Mouse (Mus musculus): ENCODE results near the gene St6galnac4. TPM values are rescaled to one million over a fixed set of nuclear protein-coding genes. Genes with fewer than 3 reads are reported as not detected.

St6galnac4 gene
- total RNA-seq, 2 experiments from 2014 or later = 25.6 to 26.3 TPM

DNA sequence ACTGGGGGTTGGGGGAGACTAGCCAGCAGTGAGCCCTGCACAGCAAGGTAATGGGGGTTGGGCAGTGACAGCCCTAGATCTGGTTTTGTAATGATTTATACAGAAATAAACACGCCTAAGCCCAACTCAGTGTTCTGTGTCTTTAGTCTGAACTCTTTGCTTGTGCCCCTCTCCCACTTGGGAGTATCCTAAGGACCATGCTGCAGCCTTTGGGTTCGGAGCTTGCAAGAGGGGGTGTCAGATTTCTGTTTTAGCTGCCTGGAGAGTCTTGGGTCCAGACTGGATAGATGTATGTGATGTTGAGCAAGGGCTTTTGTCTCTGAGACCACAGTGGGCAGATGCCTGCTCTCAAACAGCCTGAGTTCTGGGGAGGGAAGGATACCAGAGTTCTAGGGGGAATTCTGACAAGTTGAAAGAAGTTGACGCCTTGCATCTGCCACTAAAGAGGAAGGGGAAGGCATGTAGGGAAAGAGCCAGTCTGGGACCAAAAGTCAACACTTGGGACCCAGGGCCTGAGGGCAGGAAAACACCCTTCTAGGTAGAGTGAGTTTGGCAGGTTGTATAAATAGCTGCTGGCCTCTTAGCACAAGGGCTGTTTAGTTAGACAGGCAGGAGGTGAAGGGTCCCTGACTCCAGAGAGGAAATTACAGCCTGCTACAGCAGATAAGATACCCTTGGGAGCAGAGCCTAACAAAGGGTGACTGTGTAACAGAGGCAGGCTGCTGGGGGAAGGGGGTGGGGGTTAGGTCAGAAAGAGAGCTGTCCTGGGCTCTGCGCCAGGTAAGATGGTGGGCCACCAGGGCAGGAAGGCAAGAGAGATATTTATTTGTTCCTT is 34.0 kb downstream of the St6galnac4 start:
- peak; percentile 60 for DNase-seq
- intact Hi-C loops (cut with DNase I; ENCODE audit: low total_unique reads) = no loop called here

DNA sequence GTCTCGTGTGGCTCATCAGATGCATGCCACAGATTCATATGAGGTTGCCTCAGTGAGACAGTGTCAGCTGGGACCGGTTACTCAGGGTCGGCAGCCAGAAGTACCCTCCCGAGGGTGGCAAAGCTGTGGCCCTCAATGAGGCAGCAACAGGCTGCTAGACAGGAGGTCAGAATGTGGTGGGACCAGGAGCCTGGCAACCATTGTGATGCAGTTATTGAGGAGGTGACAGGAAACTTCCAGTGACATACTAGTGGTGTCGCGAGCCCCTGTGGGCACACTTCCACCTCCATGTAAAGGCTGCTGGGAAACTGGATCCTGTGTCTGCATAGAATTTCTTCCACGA is 34.6 kb downstream of the St6galnac4 start, which contains the start of gene Ak1:
Ak1 (plus strand) TSS at position 242 of the 343 bp plus-strand sequence.
- intact Hi-C loops (cut with DNase I; ENCODE audit: low total_unique reads) = no loop called here
- no peak for DNase-seq

DNA sequence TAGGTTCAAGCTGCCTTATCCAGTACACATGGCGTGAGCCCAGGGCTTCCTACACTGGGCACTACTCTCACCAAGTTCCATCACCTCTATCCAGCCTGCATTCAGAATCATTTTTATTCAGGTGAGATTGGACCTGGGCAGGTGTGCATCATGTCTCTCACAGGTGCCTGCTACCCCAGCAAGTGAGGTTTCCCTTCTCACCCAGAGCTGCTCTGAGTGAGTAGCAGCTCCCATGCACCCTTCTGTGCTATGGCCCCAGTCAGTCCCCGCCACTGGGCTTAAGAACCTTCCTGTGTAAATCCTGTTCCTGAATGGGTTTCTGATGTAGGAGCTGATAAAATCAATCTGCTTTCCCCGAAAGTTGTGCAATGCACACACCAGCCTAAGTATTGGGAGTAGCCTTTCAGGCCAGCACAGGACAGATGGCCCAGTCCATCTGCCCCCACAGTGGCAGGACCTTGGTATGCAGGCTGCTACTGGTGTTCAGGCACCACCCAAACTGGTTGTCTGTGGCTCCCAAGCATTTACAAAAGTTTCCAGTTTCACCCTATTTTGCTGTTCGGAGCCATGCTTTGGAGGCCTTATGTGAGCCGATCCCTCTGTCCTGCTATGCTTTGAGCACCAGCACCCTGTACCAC is 37.3 kb downstream of the St6galnac4 start:
- no peak for DNase-seq
- intact Hi-C loops (cut with DNase I; ENCODE audit: low total_unique reads) = no loop called here

DNA sequence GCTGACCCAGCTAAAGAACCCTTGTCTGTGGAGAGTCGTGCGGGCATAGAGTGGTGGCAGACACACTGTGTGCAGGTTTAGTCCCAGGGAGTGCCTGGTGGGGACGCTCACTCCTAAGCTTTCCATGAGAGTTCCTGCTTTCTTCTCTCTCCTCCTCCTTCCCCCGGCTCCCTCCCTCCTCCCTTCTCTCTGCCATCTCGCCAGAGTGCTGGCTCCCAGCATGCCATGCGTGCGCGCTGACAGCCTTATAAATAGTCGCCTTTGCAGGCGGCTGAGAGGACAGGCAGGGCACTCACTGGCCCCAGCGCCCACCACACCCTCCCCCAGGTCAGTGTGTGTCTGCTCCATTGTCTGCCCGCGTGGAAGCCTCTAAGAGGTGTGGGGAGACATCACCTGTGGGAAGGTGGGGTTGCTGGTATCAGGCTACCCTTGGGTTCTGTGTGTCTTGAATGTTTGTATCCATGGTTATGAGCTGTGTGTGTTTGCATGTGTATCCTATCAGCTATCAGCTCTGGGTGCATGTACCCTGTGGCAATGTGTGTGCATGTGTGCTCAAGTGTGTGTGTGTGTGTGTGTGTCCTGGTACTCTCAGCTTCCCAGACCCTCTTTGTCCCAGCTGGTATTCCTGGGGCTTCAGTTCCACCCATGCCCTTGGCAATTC is 38.4 kb downstream of the St6galnac4 start:
- DNase-seq = peak; percentile 85
- intact Hi-C loops (cut with DNase I; ENCODE audit: low total_unique reads) = no loop called here

DNA sequence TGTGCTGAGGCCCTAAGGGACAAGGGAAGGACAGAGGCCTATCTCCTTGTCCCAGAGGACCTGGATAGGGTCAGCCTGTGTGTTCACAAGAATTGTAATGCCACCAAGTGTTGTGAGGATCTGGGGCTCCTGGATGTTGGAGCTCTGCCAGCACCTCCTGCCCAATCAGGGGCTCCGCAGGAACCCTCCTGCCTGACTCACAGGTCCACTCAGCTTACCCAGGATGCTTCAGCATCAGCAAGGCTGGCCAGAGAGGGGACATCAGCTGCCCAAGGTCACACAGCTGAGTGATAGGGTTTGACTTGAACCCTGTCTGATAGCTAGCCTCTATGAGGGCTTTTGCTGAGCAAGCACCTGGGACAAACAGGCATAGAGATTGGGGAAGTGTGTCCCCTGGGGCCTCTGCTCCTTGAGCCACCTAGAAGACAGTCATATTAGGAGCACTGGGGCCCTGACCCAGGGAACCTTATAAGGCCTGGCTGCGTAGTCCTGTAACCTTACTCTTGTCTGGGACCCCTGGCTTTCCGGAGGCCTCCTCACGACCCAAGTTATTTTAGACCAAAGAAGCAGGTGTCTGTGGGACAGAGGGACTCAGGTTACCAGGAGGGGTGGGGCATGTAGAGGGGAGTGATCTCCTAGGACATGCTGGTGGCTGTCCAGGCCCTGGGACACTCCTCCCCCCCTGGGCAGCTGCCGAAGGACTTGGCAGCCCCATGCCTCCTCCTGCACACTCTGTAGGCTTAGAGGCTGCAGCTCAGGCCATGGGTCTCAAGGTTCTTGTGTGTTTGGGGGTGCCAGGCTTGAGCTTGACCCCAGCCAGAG is 39.2 kb downstream of the St6galnac4 start:
- peak; percentile 84 for DNase-seq
- intact Hi-C loops (cut with DNase I; ENCODE audit: low total_unique reads) = no loop called here

DNA sequence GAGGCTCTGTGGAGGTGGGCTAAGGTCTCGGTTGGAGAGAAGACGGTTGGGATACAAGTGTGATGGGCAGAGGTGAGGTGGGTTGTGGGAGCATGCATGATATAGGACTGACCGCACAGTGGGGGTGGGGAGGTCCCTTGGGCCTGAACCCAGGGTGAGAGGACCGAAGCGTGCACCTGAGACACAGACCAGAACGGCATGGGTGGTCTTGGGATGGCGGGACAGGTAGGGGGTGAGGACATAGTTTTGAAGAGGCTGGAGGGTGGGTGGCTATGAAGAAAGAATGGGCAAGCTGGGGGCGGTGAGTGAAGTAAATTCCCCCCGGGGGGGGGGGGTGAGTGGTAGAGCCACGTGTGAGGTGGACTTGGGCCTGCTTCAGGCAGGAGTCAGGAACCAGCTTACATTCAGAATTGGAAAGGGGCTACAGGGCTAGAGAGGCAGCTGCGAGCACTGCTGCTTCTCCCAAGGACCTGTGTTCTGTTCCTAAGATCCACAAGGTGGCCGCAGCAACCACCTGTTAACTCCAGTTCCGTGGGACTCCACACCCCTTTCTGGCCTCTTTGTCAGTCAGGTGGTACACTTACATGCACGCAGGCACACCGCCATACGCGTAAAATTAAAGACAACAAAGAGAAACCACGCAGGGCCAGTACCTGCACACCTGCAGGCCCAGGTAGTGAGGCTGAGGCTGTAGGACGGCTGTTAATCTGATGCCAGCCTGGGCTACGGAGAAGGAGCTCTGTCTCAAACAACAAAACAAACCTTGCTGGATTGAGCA is 40.6 kb downstream of the St6galnac4 start:
- DNase-seq = no peak
- intact Hi-C loops (cut with DNase I; ENCODE audit: low total_unique reads) = no loop called here

DNA sequence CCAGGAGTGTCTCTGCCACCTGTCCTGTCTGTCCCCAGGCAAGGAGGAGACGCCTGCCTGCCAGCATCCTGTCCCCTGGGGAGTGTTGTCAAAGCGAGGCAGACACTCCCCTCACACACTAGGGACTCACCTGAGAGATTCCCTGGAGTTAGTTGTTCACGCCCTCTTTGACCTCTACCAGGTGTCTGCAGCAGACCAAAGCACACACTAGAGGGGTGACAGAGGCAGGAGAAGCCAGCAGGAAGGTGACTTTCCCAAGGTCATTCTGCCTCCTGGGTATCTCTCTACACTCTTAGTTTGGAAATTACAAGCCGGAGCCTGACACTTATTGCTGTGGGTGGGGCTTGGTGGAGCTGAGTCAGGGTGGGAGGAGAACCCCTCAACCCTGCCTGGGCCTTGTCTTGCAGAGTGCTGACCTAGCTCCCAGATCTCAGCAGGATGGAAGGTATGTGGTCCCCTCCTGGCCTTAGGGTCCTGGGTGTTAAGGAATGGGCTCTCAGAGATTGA is 41.2 kb downstream of the St6galnac4 start:
- intact Hi-C loops (cut with DNase I; ENCODE audit: low total_unique reads) = no loop called here
- no peak for DNase-seq

DNA sequence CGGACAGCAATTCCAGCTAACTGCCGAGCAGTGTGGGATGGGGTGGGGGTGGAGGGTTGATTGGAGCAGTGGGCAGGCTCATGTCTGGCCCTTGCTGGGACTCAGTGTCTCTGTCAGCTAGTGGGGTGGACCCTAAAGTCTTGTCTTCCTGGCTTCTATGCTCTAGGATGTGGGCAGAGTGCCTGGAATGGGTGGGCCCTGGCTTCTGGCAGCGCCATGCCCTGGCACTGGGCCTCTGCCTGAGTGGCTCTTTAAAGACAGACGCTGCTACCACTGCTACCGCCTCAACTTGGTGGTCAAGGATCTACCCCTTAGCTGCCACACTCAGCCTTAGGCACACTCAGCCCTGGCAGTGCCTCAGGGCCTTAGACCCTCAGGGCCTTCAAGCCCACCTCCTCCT is 41.8 kb downstream of the St6galnac4 start:
- DNase-seq = peak; percentile 83
- intact Hi-C loops (cut with DNase I; ENCODE audit: low total_unique reads) = no loop called here

DNA sequence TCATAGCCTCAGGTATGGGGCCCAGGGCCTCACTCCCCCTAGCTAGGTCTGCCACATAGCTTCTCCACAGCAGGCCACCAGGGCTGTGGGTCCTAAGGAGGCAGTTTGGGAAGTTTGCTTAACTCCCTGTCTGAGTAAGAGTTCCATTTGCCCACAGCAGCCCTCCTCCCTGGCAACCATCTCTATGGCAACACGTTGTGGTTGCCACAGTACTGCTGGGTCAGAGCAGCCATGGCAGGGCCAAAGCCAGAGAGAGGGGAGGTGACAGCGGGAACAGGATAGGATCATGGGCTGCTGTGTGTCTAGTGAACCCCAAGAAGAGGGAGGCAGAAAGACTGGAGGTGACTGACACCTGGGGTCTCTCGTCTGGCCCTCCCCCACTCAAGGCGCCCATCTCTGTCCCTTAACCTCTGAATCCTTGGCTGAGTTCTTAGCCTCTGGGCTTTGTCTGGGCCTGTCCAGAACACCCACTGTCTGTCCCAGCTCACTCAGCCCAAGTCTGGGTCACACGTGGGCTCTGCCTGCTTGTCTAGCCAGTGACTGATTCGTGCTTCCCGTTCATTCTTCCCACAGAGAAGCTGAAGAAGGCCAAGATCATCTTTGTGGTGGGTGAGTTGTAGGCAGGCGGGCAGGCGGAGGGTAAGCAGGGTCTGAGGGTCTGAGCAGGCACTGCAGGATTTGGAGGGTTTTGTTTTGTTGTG is 42.5 kb downstream of the St6galnac4 start:
- DNase-seq = no peak

DNA sequence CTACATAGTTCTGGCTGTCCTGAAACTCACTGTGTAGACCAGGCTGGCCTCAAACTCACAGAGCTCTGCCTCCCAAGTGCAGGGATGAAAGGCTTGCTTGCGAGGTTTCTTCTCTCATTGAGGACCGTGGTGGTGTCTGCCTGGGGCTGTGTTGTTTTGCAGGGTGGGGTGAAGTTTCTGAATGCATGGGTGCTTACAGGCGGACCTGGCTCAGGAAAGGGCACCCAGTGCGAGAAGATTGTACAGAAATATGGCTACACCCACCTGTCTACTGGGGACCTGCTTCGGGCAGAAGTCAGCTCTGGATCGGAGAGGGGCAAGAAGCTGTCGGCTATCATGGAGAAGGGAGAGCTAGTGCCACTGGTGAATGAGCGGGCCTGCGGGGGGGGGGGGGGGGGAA is 43.1 kb downstream of the St6galnac4 start:
- intact Hi-C loops (cut with DNase I; ENCODE audit: low total_unique reads) = loop anchor here (2.0 kb wide), 1 partner anchor 61 kb away; no protein-coding TSS in a partner anchor

More for the DNA sequence above, 42.5 kb downstream of the St6galnac4 start:
- intact Hi-C loops (cut with DNase I; ENCODE audit: low total_unique reads) = no loop called here

DNA sequence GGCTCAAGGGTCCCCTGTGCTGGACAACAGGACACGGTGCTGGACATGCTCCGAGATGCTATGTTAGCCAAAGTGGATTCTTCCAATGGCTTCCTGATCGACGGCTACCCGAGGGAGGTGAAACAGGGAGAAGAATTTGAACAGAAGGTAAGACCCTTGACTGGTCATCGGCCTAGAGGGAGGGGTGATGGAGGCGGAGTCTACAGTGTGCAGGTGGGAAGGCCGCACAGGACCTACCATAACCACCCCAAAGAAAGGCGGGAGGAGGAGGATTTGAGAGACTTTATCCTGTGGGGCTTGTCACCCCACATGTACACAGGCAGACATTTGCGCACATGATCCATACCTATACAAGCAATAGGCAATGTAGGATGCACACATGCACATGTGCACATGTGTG is 44.2 kb downstream of the St6galnac4 start:
- DNase-seq = no peak
- intact Hi-C loops (cut with DNase I; ENCODE audit: low total_unique reads) = loop anchor here (2.0 kb wide), 1 partner anchor 60 kb away; no protein-coding TSS in a partner anchor

More for the DNA sequence above, 43.1 kb downstream of the St6galnac4 start:
- DNase-seq = no peak

DNA sequence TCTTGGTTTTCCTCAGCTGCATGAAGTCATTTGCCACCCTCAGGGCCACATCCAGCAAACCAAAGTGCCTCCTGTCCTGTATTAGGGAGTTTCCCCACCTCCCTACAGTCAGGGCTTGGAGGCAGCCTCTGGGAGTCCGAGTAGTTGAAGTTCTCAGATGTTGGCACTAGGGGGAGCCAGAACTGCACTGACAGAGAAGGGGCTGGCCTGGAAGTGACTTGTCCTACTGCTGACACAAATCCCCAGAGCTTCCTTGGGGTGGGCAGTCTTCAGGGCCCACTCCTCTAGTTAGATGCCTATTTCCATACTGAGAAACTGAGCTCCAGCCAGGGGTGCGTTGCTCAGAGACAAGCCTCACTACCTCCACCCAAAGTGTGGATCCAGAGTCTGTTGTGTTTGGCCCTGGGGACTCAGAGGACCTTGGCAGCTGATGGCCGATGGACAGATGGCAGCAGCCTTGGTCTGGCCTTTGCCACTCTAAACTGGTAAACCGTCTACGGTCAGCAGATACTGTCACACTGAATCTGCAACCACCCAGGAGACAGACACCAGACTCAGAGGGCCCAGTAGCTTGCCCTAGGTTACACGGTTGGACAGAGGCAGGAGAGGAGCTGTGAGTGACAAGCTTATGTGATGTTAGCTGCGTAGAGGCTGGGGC is 45.0 kb downstream of the St6galnac4 start:
- intact Hi-C loops (cut with DNase I; ENCODE audit: low total_unique reads) = loop anchor here (2.0 kb wide), 1 partner anchor 59 kb away; no protein-coding TSS in a partner anchor
- DNase-seq = peak; percentile 82

DNA sequence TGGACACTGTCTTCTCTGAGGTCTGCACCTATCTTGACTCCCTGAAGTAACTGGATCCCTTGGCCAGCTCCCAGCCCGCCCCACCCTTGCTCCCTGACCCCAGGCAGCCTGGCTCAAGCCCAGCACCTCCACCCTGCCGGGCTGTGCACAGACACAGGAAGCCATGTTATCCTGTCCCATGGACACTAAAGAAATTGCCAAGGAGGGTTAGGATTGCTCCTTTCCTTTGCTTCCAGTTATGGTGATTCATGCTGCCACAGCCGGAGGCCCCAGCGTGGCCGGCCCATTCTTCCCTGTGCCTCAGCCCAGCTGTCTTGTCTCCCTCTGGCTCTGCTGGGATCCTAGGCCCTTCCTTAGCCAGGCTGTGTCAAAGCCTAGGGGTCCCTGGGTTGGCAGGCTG is 46.8 kb downstream of the St6galnac4 start:
- intact Hi-C loops (cut with DNase I; ENCODE audit: low total_unique reads) = no loop called here
- peak; percentile 47 for DNase-seq

DNA sequence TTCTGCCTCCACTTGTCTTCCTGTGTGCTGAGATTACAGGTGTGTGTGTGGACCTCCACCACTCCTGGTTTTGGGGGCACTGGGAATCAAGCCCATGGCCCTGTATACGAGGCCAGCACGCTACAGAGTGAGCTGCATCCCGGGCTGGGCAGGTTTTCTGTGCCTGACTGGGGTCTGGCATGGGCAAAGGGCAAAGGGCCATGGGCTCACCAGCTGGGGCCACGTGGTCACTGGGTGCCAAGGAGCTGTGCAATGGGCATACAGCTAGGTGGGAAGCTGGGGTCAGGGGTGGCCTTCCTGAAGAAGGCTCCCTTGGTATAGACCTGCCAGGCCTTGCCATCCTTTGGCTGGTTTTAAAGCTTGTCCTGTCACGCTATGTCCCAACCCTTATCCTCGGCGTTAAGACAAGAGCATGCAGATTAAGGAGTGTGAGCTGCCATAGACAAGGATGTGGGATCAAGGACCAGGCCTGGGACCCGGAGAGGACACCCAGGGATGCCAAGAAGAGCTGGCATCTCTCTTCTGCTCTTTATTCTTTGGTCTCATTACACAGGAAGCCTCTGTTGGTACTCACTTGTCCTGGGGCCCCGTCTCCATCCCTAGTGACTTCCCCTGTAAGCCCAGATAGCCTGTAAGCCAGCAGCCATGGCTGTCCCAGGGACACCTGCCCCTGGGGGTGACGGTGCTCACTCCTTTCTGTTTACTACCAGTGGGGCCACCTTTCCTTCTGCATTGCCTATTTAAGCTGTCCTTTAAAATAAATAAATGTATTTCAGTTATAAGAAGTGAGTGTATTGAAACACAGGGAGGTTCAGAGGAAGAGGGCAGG is 47.6 kb downstream of the St6galnac4 start:
- no peak for DNase-seq

DNA sequence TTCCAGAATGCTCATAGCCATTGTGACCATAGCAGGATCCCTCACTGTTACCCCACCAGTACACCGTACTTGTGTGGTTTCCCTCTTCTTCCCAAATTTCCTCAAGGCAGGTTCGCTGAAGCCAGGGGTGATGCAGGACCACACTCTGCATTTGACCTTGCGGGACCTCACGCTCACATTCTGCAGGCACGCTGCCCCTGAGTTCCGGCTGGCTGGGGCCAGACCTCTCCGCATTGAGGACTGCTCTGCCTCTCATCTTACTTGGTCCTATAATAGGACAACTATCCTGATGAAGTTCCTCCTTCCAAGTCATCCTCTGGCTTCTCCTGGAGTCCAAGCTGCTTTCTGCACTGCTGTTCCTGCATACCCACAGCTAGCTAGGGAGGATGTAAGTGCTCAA is 49.7 kb downstream of the St6galnac4 start:
- intact Hi-C loops (cut with DNase I; ENCODE audit: low total_unique reads) = no loop called here
- no peak for DNase-seq

More for the DNA sequence above, 47.6 kb downstream of the St6galnac4 start:
- intact Hi-C loops (cut with DNase I; ENCODE audit: low total_unique reads) = no loop called here

DNA sequence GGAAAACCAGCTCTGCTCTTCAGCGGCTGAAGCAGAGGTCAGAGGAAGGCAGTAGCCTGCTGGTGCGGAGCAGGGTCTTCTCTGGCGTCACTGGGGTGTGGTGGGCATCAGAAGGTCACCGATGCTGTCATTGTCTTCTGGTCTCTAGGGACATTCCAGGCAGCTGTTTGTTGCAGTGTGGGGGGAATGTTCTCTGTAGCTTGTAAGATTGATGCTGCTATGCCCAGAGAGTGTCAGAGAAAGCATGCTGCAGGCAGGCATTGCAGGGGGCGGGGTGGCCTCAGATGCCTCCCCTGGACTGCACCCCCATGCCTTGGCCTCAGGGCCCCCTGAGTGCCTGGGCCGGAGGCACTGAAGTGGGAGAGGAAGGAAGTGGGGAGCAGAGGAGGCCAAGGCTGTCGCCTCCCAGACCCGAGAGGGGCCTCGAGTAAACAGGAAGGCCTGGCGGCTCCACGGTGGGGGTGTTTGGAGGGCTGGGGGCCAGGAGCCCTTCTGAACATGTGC is 50.9 kb downstream of the St6galnac4 start:
- intact Hi-C loops (cut with DNase I; ENCODE audit: low total_unique reads) = no loop called here
- DNase-seq = peak; percentile 59

Measured in gastrocnemius, postnatal 14 days (tissue).